Mouse (Mus musculus): ENCODE measurements around the gene Tdrd3. TPM values are rescaled to one million over a fixed set of nuclear protein-coding genes. Genes with fewer than 3 reads are reported as not detected.

The Tdrd3 gene
- 52.9 TPM for polyA plus RNA-seq (2014; fragmentation: Illumina TruSeq; extraction: RNeasy Lipid Tissue Mini Kit (QIAGEN cat#74804); ENCODE audit: low read depth, low replicate concordance)

GRCm38 (mm10) chr14:87415808-87416721 lies at the start of gene Tdrd3:
Tdrd3 (plus strand) TSS chr14:87416639.

